Mouse (Mus musculus): ENCODE data around the gene Egln3. TPM values are rescaled to one million over a fixed set of nuclear protein-coding genes. Genes with fewer than 3 reads are reported as not detected.

Egln3 gene
- total RNA-seq, 2 experiments from 2014 or later, result 18.3 to 19.0 TPM

DNA sequence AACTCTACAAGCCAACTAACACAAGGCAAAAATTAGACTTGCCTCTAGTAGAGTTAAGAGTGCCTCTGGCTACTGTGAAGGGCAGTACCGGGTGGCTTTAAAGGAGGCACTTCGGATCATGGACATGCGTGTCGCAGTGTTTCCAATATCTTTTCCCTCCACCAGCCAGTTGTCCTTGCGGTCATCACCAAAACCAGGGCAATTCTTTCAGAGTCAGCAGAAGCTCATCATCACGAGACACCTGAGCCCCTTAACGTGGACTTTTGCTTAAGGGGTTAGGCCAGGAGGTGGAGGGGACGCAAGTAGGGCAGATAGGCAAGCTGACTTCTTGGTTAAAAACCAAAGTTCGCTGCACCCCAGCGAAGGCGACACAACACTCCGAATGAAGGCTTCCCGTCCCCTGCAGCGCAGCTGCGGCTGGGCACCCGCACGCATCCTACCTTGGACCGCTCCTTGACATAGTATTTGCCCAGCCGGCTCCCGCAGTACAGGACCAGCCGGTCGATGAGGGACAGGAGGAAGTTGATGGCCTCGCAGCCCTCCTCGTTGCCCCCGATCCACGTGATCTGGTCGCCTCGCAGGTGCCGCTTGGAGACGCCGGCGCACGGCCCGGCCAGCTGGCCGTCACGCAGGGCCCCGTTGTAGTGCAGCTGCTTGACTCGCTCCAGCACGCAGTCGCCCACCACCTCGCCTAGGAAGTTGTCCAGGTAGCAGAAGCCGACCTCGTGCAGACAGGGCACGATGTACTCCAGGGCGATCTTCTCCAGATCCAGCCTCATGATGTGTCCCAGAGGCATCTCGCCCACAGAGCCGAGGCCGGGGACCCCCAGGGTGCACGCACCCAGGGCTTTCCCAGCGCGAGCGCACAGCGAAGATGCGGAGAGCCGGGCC, 650 bp downstream of the Egln3 start:
- peak; percentile 54 for DNase-seq

DNA sequence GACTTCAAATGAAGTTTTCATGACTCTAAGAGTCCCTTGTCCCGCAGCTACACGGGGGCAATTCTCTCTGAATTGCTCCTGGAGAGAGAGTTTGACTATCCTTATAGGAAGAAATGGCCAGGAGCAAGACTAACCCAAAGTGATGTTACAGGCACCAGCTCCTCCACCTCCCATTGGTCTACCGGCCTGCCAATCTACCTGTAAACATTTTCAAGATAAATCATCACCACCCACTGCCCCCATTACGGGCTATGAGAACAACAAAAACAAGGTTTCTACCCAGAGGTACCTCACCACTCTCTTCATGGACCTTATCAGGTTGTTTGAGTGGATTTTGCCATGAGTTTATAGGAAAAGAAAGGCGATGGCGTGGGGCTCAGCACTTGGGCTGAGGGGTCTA, 1.4 kb downstream of the Egln3 start:
- DNase-seq, result no peak
- intact Hi-C loops (cut with DNase I), result loop anchor here (10.0 kb wide), 2 partner anchors 153 to 293 kb away; no protein-coding TSS in a partner anchor

More for the DNA sequence above, 650 bp downstream of the Egln3 start:
- intact Hi-C loops (cut with DNase I), result loop anchor here (10.0 kb wide), 2 partner anchors 152 to 292 kb away; no protein-coding TSS in a partner anchor

DNA sequence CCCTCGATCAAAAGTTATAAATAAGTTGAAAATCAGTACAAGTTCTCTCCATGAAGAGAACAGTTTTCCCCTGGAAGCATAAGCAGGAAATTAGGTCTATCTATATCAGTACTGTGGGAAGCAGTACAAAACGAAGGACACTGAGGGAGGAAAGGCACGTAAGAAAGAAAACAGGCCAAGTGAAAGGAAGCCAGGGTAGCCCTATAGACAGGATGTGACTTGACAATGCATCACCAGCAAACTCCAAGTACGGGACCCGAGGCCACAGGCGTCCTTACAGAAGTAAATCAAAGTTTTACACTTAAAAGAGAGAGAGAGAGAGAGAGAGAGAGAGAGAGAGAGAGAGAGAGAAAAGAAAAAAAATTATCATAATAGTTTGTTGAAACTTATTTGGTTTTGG, 2.8 kb downstream of the Egln3 start:
- intact Hi-C loops (cut with DNase I), result loop anchor here (10.0 kb wide), 2 partner anchors 154 to 294 kb away; no protein-coding TSS in a partner anchor

DNA sequence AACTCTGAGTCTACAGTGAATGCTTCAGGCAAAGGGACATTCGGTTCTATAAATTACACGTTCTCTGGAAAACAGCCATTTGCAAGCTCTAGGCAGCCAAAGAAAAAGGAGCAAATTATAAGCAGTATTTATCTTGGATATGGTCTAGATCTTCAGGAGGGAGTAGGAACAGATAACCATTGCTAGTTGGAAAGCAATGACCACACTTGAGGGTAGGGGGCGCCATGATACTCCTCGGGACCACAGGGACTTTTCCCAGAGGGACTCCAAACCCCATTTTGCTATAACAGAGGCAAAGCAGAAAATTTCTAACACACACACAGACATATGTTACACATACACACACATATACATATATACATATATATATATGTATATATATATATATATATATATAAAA, 3.5 kb downstream of the Egln3 start:
- peak; percentile 35 for DNase-seq
- intact Hi-C loops (cut with DNase I), result loop anchor here (10.0 kb wide), 2 partner anchors 155 to 295 kb away; no protein-coding TSS in a partner anchor

More for the DNA sequence above, 2.8 kb downstream of the Egln3 start:
- DNase-seq, result no peak

DNA sequence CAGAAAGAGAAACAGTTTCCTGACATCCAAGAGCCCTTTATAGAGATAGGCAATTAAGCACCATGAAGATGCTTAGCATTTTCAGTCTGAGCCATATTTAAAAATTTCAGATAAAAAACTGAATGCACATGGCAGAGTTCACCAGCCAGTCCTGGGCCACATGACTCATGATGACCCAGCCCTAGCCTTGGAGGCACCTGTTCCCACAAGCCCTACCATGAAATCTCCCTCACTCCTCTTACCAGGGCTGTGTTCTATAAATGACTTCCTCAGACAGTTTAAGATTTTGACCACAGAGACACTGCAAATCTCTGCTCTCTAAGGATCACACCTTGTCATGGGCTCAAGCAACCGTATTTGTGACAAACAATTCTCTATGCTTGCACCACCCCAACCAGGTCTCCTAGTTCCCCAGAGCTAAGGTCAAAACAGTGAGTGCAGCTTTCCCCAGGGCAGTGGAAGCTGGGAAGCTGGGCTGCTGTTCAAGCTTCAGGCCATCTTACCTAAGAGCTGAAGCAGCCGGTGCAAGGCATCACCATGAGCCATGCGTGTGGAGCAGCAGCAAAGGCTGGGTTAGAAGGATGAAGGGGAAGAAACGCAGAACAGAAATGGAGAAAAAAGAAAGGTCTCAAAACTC, 5.3 kb downstream of the Egln3 start:
- DNase-seq, result no peak
- intact Hi-C loops (cut with DNase I), result no loop called here

DNA sequence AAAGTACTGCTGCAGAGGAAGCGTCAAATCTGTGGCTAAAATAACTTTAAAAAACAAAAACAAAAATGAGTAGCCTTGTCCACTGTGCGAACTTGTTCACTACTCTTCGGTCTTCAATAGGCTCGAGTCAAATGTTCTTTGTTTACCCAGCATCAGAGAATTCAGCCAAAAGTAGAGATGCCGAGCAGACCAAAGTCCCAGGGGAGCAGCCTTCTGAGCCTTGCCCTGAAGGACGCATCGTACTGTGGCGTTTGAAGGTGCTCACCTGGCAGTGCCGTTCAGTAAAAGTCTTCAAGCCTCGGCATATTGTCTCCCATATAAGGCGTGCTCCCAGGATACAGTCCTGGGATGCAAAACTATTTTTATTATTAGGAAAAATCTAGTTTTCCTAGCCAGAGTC, 5.8 kb downstream of the Egln3 start:
- intact Hi-C loops (cut with DNase I), result no loop called here
- DNase-seq, result no peak

DNA sequence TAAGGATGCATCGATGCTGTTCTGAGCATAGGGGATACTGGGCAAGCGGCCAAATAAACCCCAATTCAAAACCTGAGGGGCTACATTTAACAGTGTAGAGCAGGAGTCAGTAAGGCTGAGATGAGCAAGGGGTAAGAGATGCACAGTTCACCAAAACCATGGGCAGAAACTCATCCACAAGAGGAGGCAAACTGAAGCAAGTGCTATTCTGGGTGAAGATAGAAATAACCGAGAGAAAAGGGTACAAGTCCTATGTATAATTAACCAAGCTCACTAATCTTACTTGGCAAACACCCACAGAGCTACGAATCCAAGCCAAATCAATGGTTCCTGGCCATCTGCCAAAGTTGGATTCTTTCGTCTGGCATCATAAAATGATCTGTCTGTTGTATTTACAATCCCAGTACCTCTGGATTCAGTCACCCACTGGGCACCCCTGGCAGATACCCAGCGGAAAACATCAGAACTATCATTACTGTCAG, 6.3 kb downstream of the Egln3 start:
- intact Hi-C loops (cut with DNase I), result no loop called here
- peak; percentile 56 for DNase-seq

DNA sequence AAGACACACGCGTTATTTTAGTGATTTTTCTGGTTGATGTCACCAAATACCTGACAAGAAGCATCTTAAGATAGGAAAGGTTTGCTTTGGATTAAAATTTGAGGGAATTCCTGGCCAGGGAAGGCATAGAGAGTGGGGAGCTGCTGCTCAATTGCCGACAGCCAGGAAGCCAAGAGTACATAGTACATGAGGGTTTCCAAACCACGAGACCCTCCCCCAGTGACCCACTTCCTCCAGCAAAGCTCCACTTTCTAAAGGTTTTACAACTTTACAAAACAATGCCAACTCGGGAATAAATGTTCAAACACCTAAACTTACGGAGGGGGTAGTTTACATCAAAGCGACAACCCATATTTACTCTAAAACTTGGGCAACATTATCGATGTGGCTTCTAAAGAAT, 6.8 kb downstream of the Egln3 start:
- no peak for DNase-seq
- intact Hi-C loops (cut with DNase I), result no loop called here

DNA sequence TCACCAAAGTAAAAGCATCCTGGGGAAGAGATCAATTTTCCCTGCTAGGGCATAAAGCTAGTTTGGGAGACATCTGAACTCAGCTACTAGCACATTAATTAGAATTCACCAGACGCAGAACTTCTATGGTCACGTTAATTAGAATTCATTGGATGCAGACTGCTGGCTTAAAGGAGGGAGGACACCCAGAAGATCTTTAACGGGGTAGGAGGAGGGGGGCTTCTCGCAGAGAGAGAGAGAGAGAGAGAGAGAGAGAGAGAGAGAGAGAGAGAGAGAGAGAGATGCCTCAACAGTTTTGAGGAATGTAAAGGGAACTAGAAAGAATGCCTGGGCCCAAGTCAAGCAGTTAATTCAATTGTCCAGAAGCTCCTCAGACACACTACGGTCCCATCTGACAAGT, 9.5 kb downstream of the Egln3 start:
- no peak for DNase-seq
- intact Hi-C loops (cut with DNase I), result no loop called here

DNA sequence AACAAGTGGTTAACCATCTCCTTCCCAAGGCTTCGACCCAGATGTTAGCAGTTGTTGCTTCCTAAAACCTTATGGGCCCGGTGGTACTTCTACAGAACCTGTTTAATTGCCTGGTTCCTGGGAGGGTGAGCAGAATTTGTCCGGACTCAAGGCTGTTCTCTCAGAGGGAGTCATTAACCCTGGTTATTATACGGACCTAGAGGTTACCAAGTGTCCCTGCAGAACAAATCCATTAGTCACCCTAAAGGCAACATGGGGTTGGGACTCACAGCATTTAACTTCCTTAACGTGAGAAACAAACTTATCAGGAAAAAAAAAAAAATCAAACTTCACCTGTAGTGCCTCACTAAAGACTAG, 11.4 kb downstream of the Egln3 start:
- no peak for DNase-seq
- intact Hi-C loops (cut with DNase I), result no loop called here

DNA sequence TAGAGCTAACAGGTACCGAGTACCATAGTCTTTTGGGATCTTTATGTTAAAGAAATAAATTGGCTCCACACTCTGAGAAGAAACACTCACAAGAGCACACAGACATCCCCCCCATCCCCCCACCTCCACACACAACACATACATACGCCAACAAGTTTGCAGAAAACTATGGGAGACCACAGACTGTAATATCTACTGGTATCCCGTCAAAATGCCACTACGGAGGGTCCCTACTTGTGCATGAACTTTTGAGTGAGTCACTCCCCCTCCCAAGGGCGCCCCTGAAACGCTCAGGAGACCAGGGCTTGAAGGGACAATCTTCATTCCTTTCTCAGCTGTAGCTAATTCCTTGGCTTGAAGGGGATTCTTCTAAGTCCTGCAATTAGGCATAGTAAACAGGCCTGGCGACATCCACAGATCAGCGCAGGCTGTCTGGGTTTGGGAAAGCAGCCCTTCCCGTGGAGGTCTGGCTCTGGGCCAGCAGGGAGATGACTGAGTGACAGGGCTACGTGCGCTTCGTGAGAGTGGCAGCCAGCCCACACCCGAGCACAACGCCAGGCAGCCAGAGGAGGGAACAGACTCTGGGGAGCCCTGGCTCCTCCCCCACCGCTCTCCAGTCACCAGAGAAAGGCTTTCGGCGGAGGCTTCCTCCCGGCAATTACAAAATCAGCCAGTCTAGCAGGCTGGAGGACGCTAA, 11.9 kb downstream of the Egln3 start:
- intact Hi-C loops (cut with DNase I), result no loop called here
- peak; percentile 98 for DNase-seq

DNA sequence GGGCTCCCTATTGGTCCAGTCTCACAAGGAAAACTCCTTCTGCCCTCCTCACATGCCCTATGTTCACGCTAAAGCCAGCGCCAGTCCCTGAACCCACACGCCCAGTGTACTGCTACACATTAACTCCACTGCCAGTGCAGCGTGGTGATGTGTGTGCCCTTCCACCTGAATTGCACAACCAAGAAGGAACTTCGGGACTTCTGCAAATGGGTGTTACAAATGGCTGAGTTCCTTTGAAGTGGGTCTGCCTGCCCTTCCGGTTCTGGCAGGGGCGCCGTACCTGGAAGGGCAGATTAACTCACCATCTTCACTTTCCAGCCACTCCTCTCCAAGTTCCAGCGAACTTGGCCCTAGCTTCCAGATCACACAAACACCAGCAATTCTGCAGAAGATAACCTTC, 12.5 kb downstream of the Egln3 start:
- no peak for DNase-seq

DNA sequence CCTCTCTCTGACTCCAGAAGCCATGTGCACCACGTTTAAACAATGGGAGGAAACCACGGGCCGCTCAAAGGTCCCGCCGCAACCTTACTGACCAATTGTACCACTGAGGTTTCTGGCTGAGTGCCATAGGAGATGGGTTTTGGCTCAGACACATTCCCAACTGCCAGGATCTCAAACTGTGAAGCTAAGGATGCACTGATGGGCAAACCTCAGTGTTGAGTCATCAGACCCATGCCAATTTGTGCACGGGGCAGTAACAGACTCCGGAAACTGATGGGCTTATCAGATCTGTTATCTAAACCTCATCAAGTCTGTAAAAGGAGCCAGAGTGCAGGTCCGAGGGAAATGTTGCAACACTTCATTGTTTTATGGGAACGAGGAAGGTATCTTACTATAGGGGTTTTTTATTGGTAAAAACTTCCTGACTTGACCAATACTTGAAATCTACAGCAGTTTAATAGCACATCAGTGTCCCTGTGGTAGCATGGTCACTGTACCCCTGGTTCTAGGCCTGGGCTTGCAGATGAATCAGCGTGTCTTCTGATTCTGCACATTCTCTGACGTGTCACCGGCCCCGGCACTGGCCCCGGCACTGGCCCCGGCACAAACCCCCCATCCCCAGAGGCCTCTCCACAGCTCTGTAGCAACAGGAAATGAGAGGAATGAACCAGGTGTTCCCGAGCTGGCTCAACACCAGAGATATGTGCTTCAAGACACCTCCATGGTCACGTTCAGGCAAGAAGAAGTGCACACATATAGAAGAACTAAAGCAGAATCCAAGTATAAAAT, 15.7 kb downstream of the Egln3 start:
- intact Hi-C loops (cut with DNase I), result no loop called here
- DNase-seq, result peak; percentile 53

More for the DNA sequence above, 12.5 kb downstream of the Egln3 start:
- intact Hi-C loops (cut with DNase I), result no loop called here

DNA sequence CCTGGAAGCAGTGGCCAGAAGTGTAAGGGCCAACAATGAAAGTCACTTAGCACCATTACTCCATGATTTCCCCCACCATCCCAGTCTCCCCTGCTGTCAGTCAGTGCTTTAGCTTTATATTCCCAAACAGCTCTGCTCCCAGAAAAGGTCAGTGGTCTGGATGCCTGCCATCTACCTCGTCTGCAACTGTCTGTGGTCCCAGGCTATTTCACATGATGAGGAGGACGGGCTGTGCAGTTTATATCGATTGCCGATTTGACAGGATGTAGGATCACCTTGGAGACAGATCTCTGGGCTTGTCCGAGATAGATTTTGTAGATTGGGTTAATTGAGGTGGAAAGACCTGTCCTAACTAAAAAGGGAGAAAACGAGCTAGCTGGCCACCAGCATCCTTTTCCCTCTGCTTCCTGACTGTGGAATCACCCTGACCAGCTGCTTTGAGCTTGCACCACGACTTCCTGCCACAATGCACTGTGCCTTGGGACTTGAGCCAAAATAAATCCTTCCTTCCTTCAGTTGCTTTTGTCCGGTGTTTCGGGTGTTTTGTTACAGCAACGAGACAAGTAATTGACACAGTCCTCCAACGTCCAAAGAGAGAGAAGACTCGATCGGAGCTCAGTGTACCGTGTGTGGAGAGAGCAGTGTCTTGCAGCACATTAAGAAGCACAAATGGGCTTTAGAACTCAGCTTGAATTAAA, 16.6 kb downstream of the Egln3 start:
- intact Hi-C loops (cut with DNase I), result no loop called here
- DNase-seq, result no peak

DNA sequence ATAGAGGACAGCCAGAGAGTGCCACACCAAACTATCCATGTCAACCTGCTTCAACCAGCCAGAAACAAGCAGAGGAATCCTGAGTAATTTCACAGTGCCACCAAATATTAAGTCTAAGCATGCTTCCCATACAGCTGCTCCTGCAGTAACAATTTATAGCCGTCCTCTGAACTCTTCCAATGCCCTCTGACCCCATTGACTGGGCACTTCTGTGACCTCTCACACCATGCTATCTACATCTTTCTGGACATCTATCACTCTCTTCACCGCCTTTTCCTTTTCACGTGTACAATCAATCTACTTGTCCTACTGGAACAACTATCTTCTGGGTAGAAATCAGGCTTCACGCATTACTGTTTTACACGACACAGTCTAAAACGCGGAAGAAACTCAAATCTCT, 19.4 kb downstream of the Egln3 start:
- no peak for DNase-seq
- intact Hi-C loops (cut with DNase I), result no loop called here

DNA sequence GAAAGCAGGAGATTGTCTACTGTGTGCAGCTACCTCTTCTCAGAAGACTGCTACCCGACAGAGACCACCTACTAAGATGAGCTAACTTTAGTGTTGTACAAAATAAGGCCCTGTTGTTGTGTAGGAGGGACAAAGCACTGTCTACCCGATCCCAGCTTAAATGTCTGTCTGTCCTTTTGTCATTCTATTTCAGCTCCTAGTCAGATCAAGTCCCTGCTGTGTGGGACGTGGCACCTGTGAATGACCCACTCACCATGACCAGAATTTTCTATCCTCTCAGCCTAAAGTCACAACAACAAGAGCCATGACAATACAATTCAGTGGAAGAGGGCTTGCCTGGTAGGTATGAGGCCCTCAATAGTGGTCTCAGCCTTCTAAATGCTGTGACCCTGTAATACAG, 25.3 kb downstream of the Egln3 start:
- DNase-seq, result no peak
- intact Hi-C loops (cut with DNase I), result no loop called here

DNA sequence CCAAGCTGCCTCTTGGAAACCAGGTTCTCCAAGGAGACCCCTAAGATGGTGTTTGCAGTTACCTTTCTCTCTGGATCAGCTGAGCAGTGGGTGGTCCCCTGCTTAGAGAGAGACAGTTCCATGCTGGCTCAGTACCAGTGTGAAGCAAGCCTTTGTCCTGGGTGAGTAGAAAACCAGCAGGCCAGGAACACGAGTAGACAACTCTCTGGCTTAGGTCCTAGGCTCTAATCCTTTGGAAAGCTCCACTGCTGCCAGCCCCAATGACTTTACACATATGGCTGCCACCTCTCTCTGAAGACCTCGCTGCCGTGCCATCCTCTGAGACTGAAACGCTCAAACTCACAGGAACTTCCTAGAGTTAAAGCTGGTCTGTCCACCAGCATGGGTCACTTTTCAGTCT, 34.9 kb downstream of the Egln3 start:
- DNase-seq, result no peak
- intact Hi-C loops (cut with DNase I), result no loop called here

DNA sequence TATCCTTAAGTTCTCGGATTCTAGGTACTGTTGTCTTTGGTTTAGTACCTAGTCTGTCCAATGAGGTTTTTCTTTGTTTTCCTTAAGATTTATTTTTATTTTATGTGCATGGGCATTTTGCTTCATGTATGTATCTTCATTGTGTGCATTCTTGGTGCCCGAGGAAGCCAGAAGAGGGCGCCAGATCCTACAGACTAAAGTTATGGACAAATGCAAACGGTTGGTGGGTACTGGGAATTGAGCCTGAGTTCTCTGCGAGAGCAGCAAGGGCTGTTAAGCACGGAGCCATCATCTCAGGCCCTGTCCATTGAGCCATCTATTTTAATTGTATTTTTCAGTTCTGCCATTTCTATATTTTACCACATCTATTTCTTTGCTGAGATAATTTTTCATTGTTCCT, 35.9 kb downstream of the Egln3 start:
- intact Hi-C loops (cut with DNase I), result no loop called here
- DNase-seq, result no peak

DNA sequence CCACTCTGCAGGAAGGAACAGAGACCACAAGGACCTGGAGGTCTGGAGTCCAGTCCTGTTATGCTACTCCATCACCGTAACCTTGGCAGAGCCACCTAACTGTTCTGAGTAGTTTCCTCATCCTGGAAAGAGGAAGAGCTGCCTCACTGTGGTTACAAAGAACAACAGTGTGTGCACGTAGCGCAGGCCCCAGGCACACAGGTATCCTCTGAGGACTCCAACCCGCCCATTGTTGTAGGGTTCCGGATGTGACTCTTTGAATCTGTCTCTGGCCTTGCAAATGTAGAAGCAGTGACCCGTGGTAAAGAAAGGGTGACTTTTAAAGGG, 39.0 kb downstream of the Egln3 start:
- DNase-seq, result no peak
- intact Hi-C loops (cut with DNase I), result no loop called here
